Mouse (Mus musculus) colon, adult 2 months (tissue): ENCODE results near the gene Brinp1. TPM values are rescaled to one million over a fixed set of nuclear protein-coding genes. Genes with fewer than 3 reads are reported as not detected.

Experiments used
- polyA plus RNA-seq: library from polyadenylated mRNA; depleted of rRNA; stranded (reverse); fragments of >200 nt; gene quantifications from 2 replicates; pipeline ENCODE4 v1.2.3, GENCODE M21; 2012; rRNA removed

Brinp1 gene
- polyA plus RNA-seq, result 0.03 TPM in 1 of 2 replicates, not detected in the other

GRCm38 (mm10) chr4:68954322-68954901 is at the start of gene Brinp1:
Gene Brinp1 (minus strand): TSS chr4:68954397.

